Mouse (Mus musculus): Measurements from ENCODE around the gene Fam189b. TPM values are rescaled to one million over a fixed set of nuclear protein-coding genes. Genes with fewer than 3 reads are reported as not detected.
A peak's percentile ranks its signal among the peaks of the same experiment; 100 is the strongest.

The Fam189b gene
- polyA plus RNA-seq, 1 experiment, result 77.0 TPM

GRCm38 (mm10) chr3:89226900-89227299 lies 44.0 kb downstream of the Fam189b start, which contains the start of gene Mtx1:
Gene Mtx1, minus strand, starts transcription at chr3:89227088.
- DNase-seq (ENCODE audit: extremely low spot score in 1 of 2, low spot score in 1 of 2), result no peak

GRCm38 (mm10) chr3:89227307-89228179 lies 44.6 kb downstream of the Fam189b start:
- peak; percentile 91 to 94 for DNase-seq (ENCODE audit: extremely low spot score in 1 of 2, low spot score in 1 of 2)

GRCm38 (mm10) chr3:89228180-89228549 lies 45.2 kb downstream of the Fam189b start:
- peak; percentile 55 to 92 for DNase-seq (ENCODE audit: extremely low spot score in 1 of 2, low spot score in 1 of 2)

DNA sequence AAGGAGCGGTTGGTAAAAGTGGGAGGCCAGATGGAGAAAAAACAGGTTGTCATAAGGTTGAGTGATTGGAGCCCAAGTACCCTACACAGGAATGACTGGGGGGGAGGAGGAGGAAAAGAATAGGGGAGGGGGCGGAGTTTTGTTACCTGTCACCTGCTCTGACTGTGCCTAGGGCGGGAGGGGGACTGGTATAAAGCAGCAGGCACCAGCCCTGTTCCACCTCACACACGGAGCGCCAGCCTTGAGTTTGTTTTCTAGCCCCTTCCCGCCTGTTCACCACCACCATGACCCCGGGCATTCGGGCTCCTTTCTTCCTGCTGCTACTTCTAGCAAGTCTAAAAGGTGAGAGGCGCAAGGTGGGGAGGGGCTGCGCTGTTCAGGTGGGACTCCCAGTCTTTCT lies 45.9 kb downstream of the Fam189b start, which contains the start of gene Muc1:
Muc1 (plus strand) TSS at position 222 of the 400 bp plus-strand sequence.
- no peak for DNase-seq (ENCODE audit: extremely low spot score in 1 of 2, low spot score in 1 of 2)

GRCm38 (mm10) chr3:89229276-89229675 lies 46.3 kb downstream of the Fam189b start:
- DNase-seq (ENCODE audit: extremely low spot score in 1 of 2, low spot score in 1 of 2), result no peak

DNA sequence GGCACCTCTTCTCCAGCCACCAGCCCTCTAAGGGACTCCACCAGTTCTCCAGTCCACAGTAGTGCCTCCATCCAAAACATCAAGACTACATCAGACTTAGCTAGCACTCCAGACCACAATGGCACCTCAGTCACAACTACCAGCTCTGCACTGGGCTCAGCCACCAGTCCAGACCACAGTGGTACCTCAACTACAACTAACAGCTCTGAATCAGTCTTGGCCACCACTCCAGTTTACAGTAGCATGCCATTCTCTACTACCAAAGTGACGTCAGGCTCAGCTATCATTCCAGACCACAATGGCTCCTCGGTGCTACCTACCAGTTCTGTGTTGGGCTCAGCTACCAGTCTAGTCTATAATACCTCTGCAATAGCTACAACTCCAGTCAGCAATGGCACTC lies 47.6 kb downstream of the Fam189b start:
- no peak for DNase-seq (ENCODE audit: extremely low spot score in 1 of 2, low spot score in 1 of 2)

DNA sequence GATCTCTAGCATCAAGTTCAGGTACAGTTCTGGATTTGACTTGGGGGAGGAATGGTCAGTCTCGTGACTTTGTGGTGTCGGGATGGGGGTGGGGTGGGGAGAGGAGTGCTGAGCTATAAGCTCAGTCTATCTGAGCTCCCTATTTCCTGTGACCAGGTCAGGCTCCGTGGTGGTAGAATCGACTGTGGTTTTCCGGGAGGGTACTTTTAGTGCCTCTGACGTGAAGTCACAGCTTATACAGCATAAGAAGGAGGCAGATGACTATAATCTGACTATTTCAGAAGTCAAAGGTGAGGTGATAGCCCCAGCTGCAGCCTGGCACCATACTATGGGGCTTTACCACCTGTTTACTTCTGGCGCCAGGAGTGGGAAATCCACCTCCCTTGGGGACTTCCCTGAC lies 48.4 kb downstream of the Fam189b start:
- DNase-seq (ENCODE audit: extremely low spot score in 1 of 2, low spot score in 1 of 2), result no peak

DNA sequence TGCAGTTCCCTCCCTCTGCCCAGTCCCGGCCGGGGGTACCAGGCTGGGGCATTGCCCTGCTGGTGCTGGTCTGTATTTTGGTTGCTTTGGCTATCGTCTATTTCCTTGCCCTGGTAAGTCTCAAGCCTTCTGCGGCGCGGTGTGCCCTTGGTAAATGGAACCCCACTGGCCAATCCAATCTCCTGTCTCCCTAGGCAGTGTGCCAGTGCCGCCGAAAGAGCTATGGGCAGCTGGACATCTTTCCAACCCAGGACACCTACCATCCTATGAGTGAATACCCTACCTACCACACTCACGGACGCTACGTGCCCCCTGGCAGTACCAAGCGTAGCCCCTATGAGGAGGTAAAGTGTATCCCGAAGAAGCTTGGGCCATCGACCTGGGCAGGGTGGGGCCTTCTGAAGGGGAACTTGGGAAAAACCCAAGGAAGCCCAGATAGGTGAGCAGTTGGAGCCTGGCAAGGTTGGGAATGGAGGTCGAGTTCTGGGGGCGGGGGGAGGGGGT lies 48.9 kb downstream of the Fam189b start:
- DNase-seq (ENCODE audit: extremely low spot score in 1 of 2, low spot score in 1 of 2), result no peak

DNA sequence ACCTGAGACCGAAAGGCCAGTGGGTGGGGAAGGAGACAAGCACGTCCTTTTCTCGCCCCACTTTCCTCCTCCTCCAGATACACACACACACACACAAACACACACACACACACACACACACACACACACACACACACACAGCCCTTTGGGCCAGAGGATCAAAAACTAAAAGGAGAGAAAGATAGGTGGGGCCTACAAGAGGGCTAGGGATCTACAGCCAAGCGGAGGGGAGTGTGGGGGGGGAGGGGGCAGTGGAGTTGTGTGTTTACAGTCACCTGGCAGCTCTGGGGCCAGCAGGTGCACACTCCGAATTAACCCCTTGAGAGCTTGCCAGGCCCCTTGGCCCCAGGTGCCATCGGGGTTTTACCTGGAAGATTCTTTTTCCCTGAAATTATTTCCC lies 49.7 kb downstream of the Fam189b start:
- no peak for DNase-seq (ENCODE audit: extremely low spot score in 1 of 2, low spot score in 1 of 2)

GRCm38 (mm10) chr3:89233562-89234110 lies 50.7 kb downstream of the Fam189b start:
- no peak for DNase-seq (ENCODE audit: extremely low spot score in 1 of 2, low spot score in 1 of 2)

GRCm38 (mm10) chr3:89236516-89236915 lies 53.6 kb downstream of the Fam189b start:
- peak in 1 of 2 experiments; percentile 57 for DNase-seq (ENCODE audit: extremely low spot score in 1 of 2, low spot score in 1 of 2)

- no peak for DNase-seq (ENCODE audit: extremely low spot score in 1 of 2, low spot score in 1 of 2)
These were observed 54.7 kb downstream of the Fam189b start for GRCm38 (mm10) chr3:89237682-89238081.

- DNase-seq (ENCODE audit: extremely low spot score in 1 of 2, low spot score in 1 of 2), result no peak
These were observed 55.6 kb downstream of the Fam189b start for GRCm38 (mm10) chr3:89238494-89238893.

Other genes with a start within 250 kb of the Fam189b start
- 31.4 and 33.0 TPM in 2 replicates for gene Ash1l, start 232.5 kb upstream of the Fam189b start, polyA plus RNA-seq (2012; rRNA removed)
- 114 and 120 TPM in 2 replicates for gene Dap3, start 232.0 kb upstream of the Fam189b start, polyA plus RNA-seq (2012; rRNA removed)
- 153 and 157 TPM in 2 replicates for gene Rusc1, start 89.8 kb upstream of the Fam189b start, polyA plus RNA-seq (2012; rRNA removed)
- gene Gm43738, start 82.0 kb upstream of the Fam189b start, polyA plus RNA-seq (2012; rRNA removed), result 0.08 TPM in 1 of 2 replicates, not detected in the other
- gene Fdps, start 81.2 kb upstream of the Fam189b start, polyA plus RNA-seq (2012; rRNA removed), result 97.5 and 98.5 TPM in 2 replicates
- not detected in 2 replicates for gene Pklr, start 47.0 kb upstream of the Fam189b start, polyA plus RNA-seq (2012; rRNA removed)
- gene Hcn3, start 22.9 kb upstream of the Fam189b start, polyA plus RNA-seq (2012; rRNA removed), result 33.3 and 36.8 TPM in 2 replicates
- gene Clk2, start 18.3 kb upstream of the Fam189b start, polyA plus RNA-seq (2012; rRNA removed), result 71.1 and 76.2 TPM in 2 replicates
- gene Scamp3, start 5.7 kb upstream of the Fam189b start, polyA plus RNA-seq (2012; rRNA removed), result 95.7 and 97.7 TPM in 2 replicates
- gene Gba, start 19.8 kb downstream of the Fam189b start, polyA plus RNA-seq (2012; rRNA removed), result 65.4 and 68.7 TPM in 2 replicates
- gene Thbs3, start 32.0 kb downstream of the Fam189b start, polyA plus RNA-seq (2012; rRNA removed), result 51.0 and 57.4 TPM in 2 replicates
- gene Mtx1, start 43.9 kb downstream of the Fam189b start, polyA plus RNA-seq (2012; rRNA removed), result 136 and 142 TPM in 2 replicates
- 1.1 and 2.1 TPM in 2 replicates for gene Muc1, start 45.9 kb downstream of the Fam189b start, polyA plus RNA-seq (2012; rRNA removed)
- gene Krtcap2, start 62.8 kb downstream of the Fam189b start, polyA plus RNA-seq (2012; rRNA removed), result 53.0 and 66.4 TPM in 2 replicates
- 96.7 and 99.7 TPM in 2 replicates for gene Trim46, start 63.2 kb downstream of the Fam189b start, polyA plus RNA-seq (2012; rRNA removed)
- 131 and 188 TPM in 2 replicates for gene Dpm3, start 76.2 kb downstream of the Fam189b start, polyA plus RNA-seq (2012; rRNA removed)
- gene Slc50a1, start 87.4 kb downstream of the Fam189b start, polyA plus RNA-seq (2012; rRNA removed), result 90.0 and 93.9 TPM in 2 replicates
- 7.3 and 7.9 TPM in 2 replicates for gene Efna1, start 98.0 kb downstream of the Fam189b start, polyA plus RNA-seq (2012; rRNA removed)
- 68.0 and 78.5 TPM in 2 replicates for gene Efna3, start 139.8 kb downstream of the Fam189b start, polyA plus RNA-seq (2012; rRNA removed)
- 0.76 and 1.2 TPM in 2 replicates for gene Efna4, start 154.9 kb downstream of the Fam189b start, polyA plus RNA-seq (2012; rRNA removed)
- 148 and 157 TPM in 2 replicates for gene Adam15, start 166.9 kb downstream of the Fam189b start, polyA plus RNA-seq (2012; rRNA removed)
- gene Dcst2, start 178.8 kb downstream of the Fam189b start, polyA plus RNA-seq (2012; rRNA removed), result 0.68 and 0.86 TPM in 2 replicates
- gene Dcst1, start 182.1 kb downstream of the Fam189b start, polyA plus RNA-seq (2012; rRNA removed), result 0.08 TPM in 2 replicates
- 15.2 and 15.3 TPM in 2 replicates for gene Zbtb7b, start 211.6 kb downstream of the Fam189b start, polyA plus RNA-seq (2012; rRNA removed)
- 5.1 and 6.3 TPM in 2 replicates for gene Lenep, start 219.7 kb downstream of the Fam189b start, polyA plus RNA-seq (2012; rRNA removed)
- 43.7 and 47.7 TPM in 2 replicates for gene Flad1, start 228.7 kb downstream of the Fam189b start, polyA plus RNA-seq (2012; rRNA removed)
- gene Cks1b, start 235.2 kb downstream of the Fam189b start, polyA plus RNA-seq (2012; rRNA removed), result 7.1 TPM in 2 replicates
- 18.2 and 18.6 TPM in 2 replicates for gene Shc1, start 235.3 kb downstream of the Fam189b start, polyA plus RNA-seq (2012; rRNA removed)
- 42.5 and 51.0 TPM in 2 replicates for gene Pygo2, start 247.1 kb downstream of the Fam189b start, polyA plus RNA-seq (2012; rRNA removed)

Data from frontal cortex, adult 2 months (tissue).